Mouse (Mus musculus): ENCODE measurements at regions not wholly inside any gene's neighbourhood (a gene's known extent, or its start where the extent isn't known, plus 50 kb on each side); places are given as distances from the start of the nearest gene placed in this dataset.

DNA sequence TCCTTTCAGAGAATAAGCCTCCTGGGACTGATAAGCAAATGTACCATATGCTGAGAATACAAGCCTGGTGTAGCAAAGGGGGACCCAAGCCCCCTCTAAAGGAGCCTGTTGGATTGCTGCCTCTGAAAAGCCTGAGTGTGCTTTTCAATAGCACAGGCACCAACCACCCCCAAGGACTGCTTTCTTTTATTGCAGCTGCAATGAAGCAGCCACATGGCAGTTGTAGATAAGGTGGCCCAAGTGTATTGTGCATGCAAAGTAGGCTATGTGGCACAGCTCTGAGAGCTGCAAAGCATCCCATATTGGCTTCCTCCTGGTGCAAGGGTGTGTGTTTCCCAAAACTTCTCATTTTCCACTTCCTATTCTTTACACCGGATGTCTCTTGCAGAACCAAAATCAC lies 185.2 kb downstream of the Dad1 start:
- TF ChIP-seq CTCF (conservative IDR thresholded peaks at IDR 0.05; ENCODE audit: insufficient read depth, insufficient read length, low read depth, low read length), result no peak
- no peak for TF ChIP-seq POLR2A (IDR thresholded peaks at IDR 0.05; ENCODE audit: low read depth, low read length)

Measured in kidney, adult 2 months (tissue).